Mouse (Mus musculus) stomach, embryonic 15.5 days (tissue): ENCODE measurements around the gene Sdad1. TPM values are rescaled to one million over a fixed set of nuclear protein-coding genes. Genes with fewer than 3 reads are reported as not detected.

Experiments
- ATAC-seq: fragments of 200-750 bp; cut with Nextera tagmentation; 2 replicates; pipeline ENCODE4 v1.8.0; 2017; ENCODE audit warnings: low read depth, moderate number of reproducible peaks, moderate TSS enrichment; ENCODE audit not compliant: insufficient read depth, low FRiP score
- H3K27ac ChIP-seq: fragments of 300-500 bp; sonication (generic); 2 replicates; pipeline ENCODE4 v1.5.1; 2015; ENCODE audit warnings: mild to moderate bottlenecking, inconsistent platforms
- H3K27me3 ChIP-seq: fragments of 300-500 bp; sonication (generic); replicated peaks from 2 replicates; pipeline ENCODE4 v1.6.1; 2015; ENCODE audit warnings: inconsistent platforms
- H3K36me3 ChIP-seq: fragments of 300-500 bp; sonication (generic); 2 replicates; pipeline ENCODE4 v1.6.1; 2015; ENCODE audit warnings: inconsistent platforms
- H3K4me1 ChIP-seq: fragments of 300-500 bp; sonication (generic); 2 replicates; pipeline ENCODE4 v1.6.1; 2015; ENCODE audit warnings: inconsistent platforms
- H3K4me2 ChIP-seq: fragments of 300-500 bp; sonication (generic); 2 replicates; pipeline ENCODE4 v1.6.1; 2015; ENCODE audit warnings: mild to moderate bottlenecking, inconsistent platforms
- H3K4me3 ChIP-seq: fragments of 300-500 bp; sonication (generic); replicated peaks from 2 replicates; pipeline ENCODE4 v1.5.1; 2015; ENCODE audit warnings: inconsistent platforms
- H3K9ac ChIP-seq: fragments of 300-500 bp; sonication (generic); 2 replicates; pipeline ENCODE4 v1.6.1; 2015; ENCODE audit warnings: inconsistent platforms
- H3K9me3 ChIP-seq: fragments of 300-500 bp; sonication (generic); 2 replicates; pipeline ENCODE4 v1.6.1; 2016; ENCODE audit warnings: inconsistent platforms
- WGBS: fragments of 180-500 bp; shearing (Covaris S2); methylation state at CpG from one replicate; pipeline ENCODE4 v1.1.7; 2015; 5-methylcytosine and 5-hydroxymethylcytosine counted together
- polyA plus RNA-seq: library from polyadenylated mRNA; unstranded; fragments of >200 nt; fragmentation: Nextera tagmentation; extraction: Ambion mirVana; gene quantifications from 2 replicates; pipeline ENCODE4 v1.2.1, GENCODE M21; 2015

The Sdad1 gene
- polyA plus RNA-seq, 1 experiment from 2014 or later, result 41.9 TPM

- Histone ChIP-seq H3K4me3 (no peak overlapping the region), H3K27me3 (no peaks in the 10 kb centered on the region), H3K4me1 (0 out of 2 replicates have a peak, but pooled peaks cover 5% of the 10 kb centered on the region), H3K4me2 (peak overlapping the region; percentile 32), H3K9me3 (no peaks in the 10 kb centered on the region), H3K27ac (peak overlapping the region; percentile 57; the same call in 1 of the 2 replicates), H3K36me3 (no peaks in the 10 kb centered on the region), H3K9ac (no peak overlapping the region)
- ATAC-seq, result peak; percentile 67; the same call in 1 of the 2 replicates
- 20% methylated on average over 5 of the region's 5 CpGs for WGBS
Observed at GRCm38 (mm10) chr5:92234939-92235557, 75.2 kb downstream of the Sdad1 start.

Other genes with a start within 250 kb of the Sdad1 start
- gene G3bp2, start 226.8 kb downstream of the Sdad1 start, polyA plus RNA-seq, result 159 and 163 TPM in 2 replicates
- gene Uso1, start 172.5 kb downstream of the Sdad1 start, polyA plus RNA-seq, result 46.0 and 49.4 TPM in 2 replicates
- gene U90926, start 95.1 kb downstream of the Sdad1 start, polyA plus RNA-seq, result not detected in 2 replicates
- gene Ppef2, start 54.2 kb downstream of the Sdad1 start, polyA plus RNA-seq, result 0.49 and 0.68 TPM in 2 replicates
- 18.4 and 19.9 TPM in 2 replicates for gene Naaa, start 32.3 kb downstream of the Sdad1 start, polyA plus RNA-seq
- gene Cxcl9, start 17.6 kb upstream of the Sdad1 start, polyA plus RNA-seq, result not detected in 2 replicates
- gene Art3, start 21.3 kb upstream of the Sdad1 start, polyA plus RNA-seq, result 3.5 and 4.0 TPM in 2 replicates
- 1.3 and 2.0 TPM in 2 replicates for gene Cxcl10, start 38.4 kb upstream of the Sdad1 start, polyA plus RNA-seq
- gene Nup54, start 124.7 kb upstream of the Sdad1 start, polyA plus RNA-seq, result 42.8 and 43.5 TPM in 2 replicates
- 15.8 and 17.0 TPM in 2 replicates for gene Scarb2, start 196.4 kb upstream of the Sdad1 start, polyA plus RNA-seq
- 0.13 and 0.36 TPM in 2 replicates for gene Fam47e, start 244.6 kb upstream of the Sdad1 start, polyA plus RNA-seq